Mouse (Mus musculus) heart, adult 2 months (tissue): ENCODE data around the gene Bcl2l13. TPM values are rescaled to one million over a fixed set of nuclear protein-coding genes. Genes with fewer than 3 reads are reported as not detected.
"Not testable (repeated sequence)": the region's sequence is repeated elsewhere in the genome, so short reads cannot be mapped to it uniquely, and the experiment has no call there.

Experiments used
- DNase-seq, 2 experiments: peaks; one replicate each; pipeline ENCODE4 v3.0.0; 2021
- H3K27ac ChIP-seq: fragments of 200-600 bp; 2 replicates; pipeline ENCODE4 v1.8.1; 2022
- H3K27me3 ChIP-seq: fragments of 200-500 bp; 2 replicates; pipeline ENCODE4 v1.6.1; 2012; ENCODE audit warnings: mild to moderate bottlenecking, low read length, inconsistent platforms, mixed read lengths; ENCODE audit not compliant: control insufficient read depth, insufficient read depth
- H3K36me3 ChIP-seq: fragments of 200-500 bp; 2 replicates; pipeline ENCODE4 v1.6.1; 2012; ENCODE audit warnings: low read length, inconsistent platforms; ENCODE audit not compliant: control insufficient read depth, insufficient read depth
- H3K4me1 ChIP-seq: fragments of 200-500 bp; 2 replicates; pipeline ENCODE4 v1.6.1; 2011; ENCODE audit warnings: low read length; ENCODE audit not compliant: control insufficient read depth, insufficient read depth
- H3K4me3 ChIP-seq: fragments of 200-600 bp; 2 replicates; pipeline ENCODE4 v1.8.1; 2022
- H3K79me2 ChIP-seq: fragments of 200-500 bp; replicated peaks from 2 replicates; pipeline ENCODE4 v1.6.1; 2012; ENCODE audit warnings: mild to moderate bottlenecking, inconsistent platforms, low read length, moderate library complexity, mixed read lengths; ENCODE audit not compliant: control insufficient read depth, insufficient read depth
- H3K9ac ChIP-seq: fragments of 200-500 bp; 2 replicates; pipeline ENCODE4 v1.6.1; 2012; ENCODE audit warnings: low read depth, mild to moderate bottlenecking, control low read depth, inconsistent platforms, low read length, mixed read lengths
- CTCF ChIP-seq: fragments of 200-600 bp; IDR thresholded peaks from 2 replicates; pipeline ENCODE4 v1.8.1; 2022; ENCODE audit warnings: antibody characterized with exemption, mild to moderate bottlenecking, moderate library complexity
- EP300 ChIP-seq: fragments of 200-500 bp; IDR thresholded peaks from 2 replicates; pipeline ENCODE4 v1.6.1; 2011; ENCODE audit warnings: low read depth, low read length, control low read depth; ENCODE audit not compliant: insufficient read depth
- POLR2A ChIP-seq: fragments of 200-500 bp; IDR thresholded peaks from 2 replicates; pipeline ENCODE4 v1.6.1; 2011; ENCODE audit warnings: mild to moderate bottlenecking, low read depth, low read length, control low read depth; ENCODE audit not compliant: insufficient read depth
- WGBS: fragments of 180-500 bp; shearing (Covaris S2); methylation state at CpG from one replicate; pipeline ENCODE4 v1.1.7; 2018; 5-methylcytosine and 5-hydroxymethylcytosine counted together
- intact Hi-C: fragments of 180-260 bp; cut with DNase I; formaldehyde crosslinking; loops from one replicate; pipeline ENCODE4 v1.15.1; 2025
- polyA plus RNA-seq: library from polyadenylated mRNA; depleted of rRNA; stranded (reverse); fragments of >200 nt; gene quantifications from 2 replicates; pipeline ENCODE4 v1.2.3, GENCODE M21; 2012
- total RNA-seq, 2 experiments: library from RNA; stranded (reverse); gene quantifications; 2 replicates each; pipeline ENCODE4 v1.2.3; 2021

Gene Bcl2l13
- total and polyA plus RNA-seq, 3 experiments, result 36.2 to 84.8 (median 72.5) TPM

DNA sequence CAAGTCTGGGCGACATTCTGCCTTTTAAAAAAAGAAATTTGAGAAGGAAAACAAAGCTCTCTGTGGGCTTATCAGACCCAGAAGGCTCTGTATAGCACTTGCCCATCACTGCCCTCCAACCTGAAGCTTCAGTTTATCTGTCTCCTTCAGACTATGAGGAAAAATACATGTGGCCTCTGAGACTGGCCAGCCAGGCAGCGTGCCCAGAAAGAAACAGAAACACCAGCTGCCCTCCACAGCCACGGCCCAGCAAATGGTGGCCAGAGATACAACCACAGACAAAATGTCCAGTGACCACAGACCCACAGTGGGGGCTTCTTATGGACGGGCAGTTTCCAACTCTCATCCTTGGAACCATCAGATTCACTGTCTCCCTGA is 78.5 kb downstream of the Bcl2l13 start:
- intact Hi-C loops, result no loop called here
- WGBS, result 79% methylated on average over 4 of the region's 4 CpGs

GRCm38 (mm10) chr6:120914911-120915648 is 79.1 kb downstream of the Bcl2l13 start:
- Histone ChIP-seq H3K4me1 (peaks cover 7% of the 10 kb centered on the region), H3K4me3 (no peak overlapping the region)
- WGBS, result 55% methylated on average over 9 of the region's 9 CpGs

More for the DNA sequence above, 78.5 kb downstream of the Bcl2l13 start:
- Histone ChIP-seq H3K4me3 (no peak overlapping the region), H3K27me3 (no peaks in the 10 kb centered on the region), H3K4me1 (peaks cover 7% of the 10 kb centered on the region), H3K79me2 (no peaks in the 10 kb centered on the region), H3K9ac (no peak overlapping the region), H3K36me3 (no peaks in the 10 kb centered on the region), H3K27ac (no peak overlapping the region)
- no peak for TF ChIP-seq CTCF
- no peak for TF ChIP-seq EP300
- no peak for TF ChIP-seq POLR2A
- DNase-seq, result no peak

GRCm38 (mm10) chr6:120915649-120915975 is 79.6 kb downstream of the Bcl2l13 start:
- intact Hi-C loops, result loop anchor here (5.0 kb wide), 1 partner anchor 262 kb away; no protein-coding TSS in a partner anchor
- Histone ChIP-seq H3K4me1 (peaks cover 7% of the 10 kb centered on the region), H3K4me3 (no peak overlapping the region), H3K27me3 (no peaks in the 10 kb centered on the region), H3K36me3 (no peaks in the 10 kb centered on the region), H3K27ac (no peak overlapping the region), H3K9ac (no peak overlapping the region), H3K79me2 (no peaks in the 10 kb centered on the region)
- no peak for DNase-seq
- 62% methylated on average over 2 of the region's 2 CpGs for WGBS
- no peak for TF ChIP-seq CTCF

More at GRCm38 (mm10) chr6:120914911-120915648, 79.1 kb downstream of the Bcl2l13 start:
- Histone ChIP-seq H3K27ac (no peak overlapping the region), H3K27me3 (no peaks in the 10 kb centered on the region), H3K79me2 (no peaks in the 10 kb centered on the region), H3K36me3 (no peaks in the 10 kb centered on the region), H3K9ac (no peak overlapping the region)
- DNase-seq, result peak in 1 of 2 experiments; percentile 47
- intact Hi-C loops, result loop anchor here (5.0 kb wide), 1 partner anchor 262 kb away; no protein-coding TSS in a partner anchor
- TF ChIP-seq CTCF, result peak; percentile 43
- no peak for TF ChIP-seq POLR2A
- TF ChIP-seq EP300, result no peak

DNA sequence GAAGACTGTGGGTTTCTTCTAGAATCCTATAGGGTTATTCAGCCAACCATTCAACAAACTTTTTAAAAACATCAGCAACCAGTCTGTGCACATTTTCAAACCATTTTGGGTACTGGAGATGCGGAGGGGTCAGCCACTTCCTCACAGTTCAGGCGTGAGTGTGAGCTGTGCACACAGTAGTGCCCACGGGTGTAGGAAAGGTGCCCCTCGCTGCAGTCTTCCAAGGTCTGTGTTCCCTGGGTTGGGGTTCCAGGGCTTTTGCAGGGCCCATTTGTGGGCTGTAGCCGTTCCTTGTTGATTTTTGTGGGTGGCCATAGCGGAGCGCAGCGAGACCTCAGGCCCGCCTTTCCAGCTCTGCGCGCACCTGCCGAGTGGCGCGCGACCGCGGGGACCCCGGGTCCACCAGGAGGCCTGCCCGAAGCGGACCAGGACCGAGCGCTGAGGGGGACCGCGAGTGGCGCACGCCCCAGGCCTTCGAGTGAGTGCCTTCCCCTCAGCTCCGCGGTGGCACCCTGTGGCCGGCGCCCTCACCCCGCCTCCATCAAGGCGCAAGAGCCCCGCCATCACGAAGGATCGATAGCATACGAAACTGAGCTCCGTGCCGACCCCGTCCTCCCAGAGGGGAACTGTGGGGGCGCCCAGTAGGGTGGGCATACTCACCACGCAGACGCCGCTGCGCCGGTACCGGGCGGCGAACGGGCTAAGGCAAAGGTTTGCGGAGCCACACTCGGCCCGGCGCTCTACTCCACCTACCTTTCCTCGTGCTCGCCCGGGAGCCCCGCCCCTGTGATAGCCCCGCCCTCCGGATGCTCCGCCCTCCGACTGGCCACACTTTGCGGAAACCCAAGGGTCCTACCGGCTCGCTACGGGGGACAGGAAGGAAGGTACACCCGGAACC is 80.3 kb downstream of the Bcl2l13 start, which contains the start of gene Bid:
Bid (minus strand) TSS at position 780 of the 898 bp plus-strand sequence.
- Histone ChIP-seq H3K27me3 (no peaks in the 10 kb centered on the region), H3K36me3 (no peaks in the 10 kb centered on the region), H3K27ac (peak within 1 kb of the TSS; percentile 57), H3K79me2 (no peaks in the 10 kb centered on the region), H3K9ac (peak within 1 kb of the TSS; percentile 37), H3K4me3 (peak within 1 kb of the TSS; percentile 60), H3K4me1 (peaks cover 7% of the 10 kb centered on the region)
- no peak for TF ChIP-seq CTCF
- 0 out of 2 replicates have a peak, but pooled peaks have one; percentile 34 for TF ChIP-seq POLR2A
- TF ChIP-seq EP300, result no peak
- intact Hi-C loops, result loop anchor here (5.0 kb wide), 1 partner anchor 261 kb away; no protein-coding TSS in a partner anchor
- 3% methylated on average over 67 of the region's 67 CpGs for WGBS
- DNase-seq, result peak; percentile 92 to 93

GRCm38 (mm10) chr6:120916972-120917881 is 81.2 kb downstream of the Bcl2l13 start:
- not testable (repeated sequence) for H3K9ac ChIP-seq, H3K4me1 ChIP-seq, H3K79me2 ChIP-seq, H3K27me3 ChIP-seq, H3K36me3 ChIP-seq
- peak in 1 of 2 experiments; percentile 34 for DNase-seq
- WGBS, result 20% methylated on average over 10 of the region's 14 CpGs
- Histone ChIP-seq H3K4me3 (peak overlapping the region; percentile 60), H3K27ac (peak overlapping the region; percentile 57)
- intact Hi-C loops, result loop anchor here (5.0 kb wide), 1 partner anchor 260 kb away; no protein-coding TSS in a partner anchor
